18 mouse cellular contexts compared by ENCODE assay signal in genomic region chr6:5794106-5794753, GRCm38 (mm10).
DNase-seq lines count a peak whose midpoint lies in the region; ATAC-seq and TF ChIP-seq lines count a peak whose summit lies in the region.
"Had no signal": no experiment of that assay in that cellular context is flagged by ENCODE, and none has a peak within 500 bp of the region (broad histone marks: within the 10 kb centered on the region; RNA-seq: fewer than 3 reads in every experiment).

No protein-coding gene starts in this region.

- no peaks in the 10 kb centered on the region for H3K9me3 ChIP-seq in liver, postnatal 0 days (ENCODE audit: low read length)
- H3K9me3 ChIP-seq: forebrain, embryonic 10.5 days; hindbrain, embryonic 13.5 days; stomach, embryonic 15.5 days had no signal

- H3K27ac ChIP-seq in liver, postnatal 0 days (ENCODE audit: low read depth): no peak overlapping the region
- H3K27ac ChIP-seq: forebrain, embryonic 10.5 days; hindbrain, embryonic 13.5 days; stomach, embryonic 15.5 days had no signal

- H3K4me1 ChIP-seq in liver, postnatal 0 days (ENCODE audit: insufficient read depth): no peaks in the 10 kb centered on the region
- H3K4me1 ChIP-seq: forebrain, embryonic 10.5 days; hindbrain, embryonic 13.5 days; stomach, embryonic 15.5 days had no signal

- no peak for DNase-seq in frontal cortex, postnatal 14 days (ENCODE audit: low spot score in 2 of 2)
- peak; percentile 19 for DNase-seq in ovary, postnatal 36 days (ENCODE audit: low spot score)
- DNase-seq in ovary, postnatal 14 days (ENCODE audit: low spot score): no peak
- DNase-seq in adrenal gland, postnatal 14 days: peak; percentile 67
- peak; percentile 27 to 64 for DNase-seq in left cerebral cortex, postnatal 25 days (ENCODE audit: low spot score in 2 of 2)
- DNase-seq in yolk sac, embryonic 10.5 days (ENCODE audit: low spot score): no peak
- no peak for DNase-seq in liver, postnatal 0 days
- DNase-seq: cerebellum, adult 8-10 months; gastrocnemius, postnatal 25 days; kidney, adult 18-20 months; kidney, postnatal 25 days; lung, adult 2 months; lung, postnatal 36 days had no signal

- H3K27me3 ChIP-seq in liver, postnatal 0 days (ENCODE audit: insufficient read depth, low read length): no peaks in the 10 kb centered on the region
- H3K27me3 ChIP-seq: hindbrain, embryonic 13.5 days; stomach, embryonic 15.5 days had no signal

- no peak for TF ChIP-seq CTCF in liver, postnatal 0 days (IDR thresholded peaks at IDR 0.05; ENCODE audit: low read depth)

- no peak overlapping the region for H3K4me2 ChIP-seq in liver, postnatal 0 days (ENCODE audit: low read depth, low read length)
- H3K4me2 ChIP-seq: hindbrain, embryonic 13.5 days; stomach, embryonic 15.5 days had no signal

- no peak overlapping the region for H3K9ac ChIP-seq in liver, postnatal 0 days (replicated peaks)
- H3K9ac ChIP-seq: hindbrain, embryonic 13.5 days; stomach, embryonic 15.5 days had no signal

- intact Hi-C loops in left cerebral cortex, postnatal 25 days (cut with DNase I): loop anchor here (5.0 kb wide), 1 partner anchor 67 kb away; the partner anchor contains the start of gene Dync1i1

- 62% methylated on average over 5 of the region's 5 CpGs for WGBS in liver, postnatal 0 days (ENCODE audit: insufficient replicate concordance)

- no peaks in the 10 kb centered on the region for H3K36me3 ChIP-seq in liver, postnatal 0 days (replicated peaks; ENCODE audit: insufficient read depth, low read length)
- H3K36me3 ChIP-seq: forebrain, embryonic 10.5 days; hindbrain, embryonic 13.5 days; stomach, embryonic 15.5 days had no signal

- TF ChIP-seq EP300 in liver, postnatal 0 days (IDR thresholded peaks at IDR 0.05; ENCODE audit: low read depth): no peak

- H3K4me3 ChIP-seq in liver, postnatal 0 days (ENCODE audit: low read depth, low read length): no peak overlapping the region
- H3K4me3 ChIP-seq: forebrain, embryonic 10.5 days; hindbrain, embryonic 13.5 days; stomach, embryonic 15.5 days had no signal

- ATAC-seq in frontal cortex, adult (ENCODE audit: low TSS enrichment): peak; percentile 64
- no peak for ATAC-seq in liver, postnatal 0 days
- ATAC-seq: activated CD4-positive, CD25-positive, alpha-beta regulatory T cell, adult 4 months had no signal

Comparison
In these comparisons a context has a peak if more than half of its experiments do, and no peak if none do; other contexts are left out.
1. DNase-seq: peak in ovary, postnatal 36 days (single experiment), adrenal gland, postnatal 14 days (single experiment) and left cerebral cortex, postnatal 25 days (2 of 2); none in frontal cortex, postnatal 14 days (0 of 2), ovary, postnatal 14 days (single experiment), yolk sac, embryonic 10.5 days (single experiment) and liver, postnatal 0 days (single experiment).